Mouse (Mus musculus): ENCODE results near the gene Cers6. TPM values are rescaled to one million over a fixed set of nuclear protein-coding genes. Genes with fewer than 3 reads are reported as not detected.

The Cers6 gene
- polyA plus RNA-seq, 1 experiment: 3.2 TPM

- no peak for TF ChIP-seq POLR2A (IDR thresholded peaks at IDR 0.05; ENCODE audit: control insufficient read depth, low read depth, low read length)
- no peak for TF ChIP-seq CTCF (IDR thresholded peaks at IDR 0.05; ENCODE audit: control insufficient read depth, insufficient read depth, insufficient replicate concordance, low read depth, low read length)
- Histone ChIP-seq H3K27ac (ENCODE audit: control insufficient read depth, insufficient read depth, low read depth, low read length) (no peak overlapping the region), H3K36me3 (ENCODE audit: control insufficient read depth, insufficient read depth, low read length) (no peaks in the 10 kb centered on the region), H3K27me3 (ENCODE audit: control insufficient read depth, insufficient read depth, low read length) (no peaks in the 10 kb centered on the region), H3K4me3 (ENCODE audit: control insufficient read depth, low read depth, low read length) (no peak overlapping the region), H3K4me1 (ENCODE audit: control insufficient read depth, insufficient read depth, low read length) (no peaks in the 10 kb centered on the region)
Observed at GRCm38 (mm10) chr2:69053210-69053858, 192.1 kb downstream of the Cers6 start.

GRCm38 (mm10) chr2:69054279-69054678 lies 193.0 kb downstream of the Cers6 start:
- TF ChIP-seq CTCF (IDR thresholded peaks at IDR 0.05; ENCODE audit: control insufficient read depth, insufficient read depth, insufficient replicate concordance, low read depth, low read length): no peak
- TF ChIP-seq POLR2A (IDR thresholded peaks at IDR 0.05; ENCODE audit: control insufficient read depth, low read depth, low read length): no peak
- Histone ChIP-seq H3K27ac (ENCODE audit: control insufficient read depth, insufficient read depth, low read depth, low read length) (no peak overlapping the region), H3K27me3 (ENCODE audit: control insufficient read depth, insufficient read depth, low read length) (no peaks in the 10 kb centered on the region), H3K4me1 (ENCODE audit: control insufficient read depth, insufficient read depth, low read length) (no peaks in the 10 kb centered on the region), H3K4me3 (ENCODE audit: control insufficient read depth, low read depth, low read length) (no peak overlapping the region), H3K36me3 (ENCODE audit: control insufficient read depth, insufficient read depth, low read length) (no peaks in the 10 kb centered on the region)

GRCm38 (mm10) chr2:69055174-69055573 lies 193.9 kb downstream of the Cers6 start:
- TF ChIP-seq POLR2A (IDR thresholded peaks at IDR 0.05; ENCODE audit: control insufficient read depth, low read depth, low read length) (no peak), CTCF (IDR thresholded peaks at IDR 0.05; ENCODE audit: control insufficient read depth, insufficient read depth, insufficient replicate concordance, low read depth, low read length) (no peak)
- H3K27me3 ChIP-seq (ENCODE audit: control insufficient read depth, insufficient read depth, low read length): no peaks in the 10 kb centered on the region
- no peak overlapping the region for H3K4me3 ChIP-seq (ENCODE audit: control insufficient read depth, low read depth, low read length)

GRCm38 (mm10) chr2:69061313-69061712 lies 200.1 kb downstream of the Cers6 start:
- no peaks in the 10 kb centered on the region for H3K27me3 ChIP-seq (ENCODE audit: control insufficient read depth, insufficient read depth, low read length)
- no peaks in the 10 kb centered on the region for H3K36me3 ChIP-seq (ENCODE audit: control insufficient read depth, insufficient read depth, low read length)
- H3K27ac ChIP-seq (ENCODE audit: control insufficient read depth, insufficient read depth, low read depth, low read length): no peak overlapping the region
- TF ChIP-seq POLR2A (IDR thresholded peaks at IDR 0.05; ENCODE audit: control insufficient read depth, low read depth, low read length) (no peak), CTCF (IDR thresholded peaks at IDR 0.05; ENCODE audit: control insufficient read depth, insufficient read depth, insufficient replicate concordance, low read depth, low read length) (no peak)
- H3K4me1 ChIP-seq (ENCODE audit: control insufficient read depth, insufficient read depth, low read length): no peaks in the 10 kb centered on the region
- no peak overlapping the region for H3K4me3 ChIP-seq (ENCODE audit: control insufficient read depth, low read depth, low read length)

More at GRCm38 (mm10) chr2:69055174-69055573, 193.9 kb downstream of the Cers6 start:
- Histone ChIP-seq H3K36me3 (ENCODE audit: control insufficient read depth, insufficient read depth, low read length) (no peaks in the 10 kb centered on the region), H3K27ac (ENCODE audit: control insufficient read depth, insufficient read depth, low read depth, low read length) (no peak overlapping the region), H3K4me1 (ENCODE audit: control insufficient read depth, insufficient read depth, low read length) (no peaks in the 10 kb centered on the region)

- TF ChIP-seq CTCF (IDR thresholded peaks at IDR 0.05; ENCODE audit: control insufficient read depth, insufficient read depth, insufficient replicate concordance, low read depth, low read length) (no peak), POLR2A (IDR thresholded peaks at IDR 0.05; ENCODE audit: control insufficient read depth, low read depth, low read length) (no peak)
- Histone ChIP-seq H3K27ac (ENCODE audit: control insufficient read depth, insufficient read depth, low read depth, low read length) (no peak overlapping the region), H3K4me1 (ENCODE audit: control insufficient read depth, insufficient read depth, low read length) (no peaks in the 10 kb centered on the region), H3K36me3 (ENCODE audit: control insufficient read depth, insufficient read depth, low read length) (no peaks in the 10 kb centered on the region), H3K27me3 (ENCODE audit: control insufficient read depth, insufficient read depth, low read length) (no peaks in the 10 kb centered on the region), H3K4me3 (ENCODE audit: control insufficient read depth, low read depth, low read length) (no peak overlapping the region)
Observed at GRCm38 (mm10) chr2:69061910-69062689, 200.9 kb downstream of the Cers6 start.

- TF ChIP-seq POLR2A (IDR thresholded peaks at IDR 0.05; ENCODE audit: control insufficient read depth, low read depth, low read length) (no peak), CTCF (IDR thresholded peaks at IDR 0.05; ENCODE audit: control insufficient read depth, insufficient read depth, insufficient replicate concordance, low read depth, low read length) (no peak)
- Histone ChIP-seq H3K4me1 (ENCODE audit: control insufficient read depth, insufficient read depth, low read length) (no peaks in the 10 kb centered on the region), H3K27ac (ENCODE audit: control insufficient read depth, insufficient read depth, low read depth, low read length) (no peak overlapping the region), H3K36me3 (ENCODE audit: control insufficient read depth, insufficient read depth, low read length) (no peaks in the 10 kb centered on the region), H3K27me3 (ENCODE audit: control insufficient read depth, insufficient read depth, low read length) (no peaks in the 10 kb centered on the region), H3K4me3 (ENCODE audit: control insufficient read depth, low read depth, low read length) (no peak overlapping the region)
Observed at GRCm38 (mm10) chr2:69064759-69065158, 203.5 kb downstream of the Cers6 start.

GRCm38 (mm10) chr2:69071440-69072235 lies 210.4 kb downstream of the Cers6 start:
- H3K4me1 ChIP-seq (ENCODE audit: control insufficient read depth, insufficient read depth, low read length): no peaks in the 10 kb centered on the region
- no peak for TF ChIP-seq CTCF (IDR thresholded peaks at IDR 0.05; ENCODE audit: control insufficient read depth, insufficient read depth, insufficient replicate concordance, low read depth, low read length)
- H3K27me3 ChIP-seq (ENCODE audit: control insufficient read depth, insufficient read depth, low read length): no peaks in the 10 kb centered on the region

More at GRCm38 (mm10) chr2:69071440-69072235, 210.4 kb downstream of the Cers6 start:
- Histone ChIP-seq H3K36me3 (ENCODE audit: control insufficient read depth, insufficient read depth, low read length) (no peaks in the 10 kb centered on the region), H3K4me3 (ENCODE audit: control insufficient read depth, low read depth, low read length) (no peak overlapping the region), H3K27ac (ENCODE audit: control insufficient read depth, insufficient read depth, low read depth, low read length) (no peak overlapping the region)
